Mouse (Mus musculus) thymus, postnatal 14 days (tissue): ENCODE data around the gene B3gnt5.
"Not testable (repeated sequence)": the region's sequence is repeated elsewhere in the genome, so short reads cannot be mapped to it uniquely, and the experiment has no call there.

Experiments
- DNase-seq: peaks from one replicate; pipeline ENCODE4 v3.0.0; 2021

Gene B3gnt5

DNA sequence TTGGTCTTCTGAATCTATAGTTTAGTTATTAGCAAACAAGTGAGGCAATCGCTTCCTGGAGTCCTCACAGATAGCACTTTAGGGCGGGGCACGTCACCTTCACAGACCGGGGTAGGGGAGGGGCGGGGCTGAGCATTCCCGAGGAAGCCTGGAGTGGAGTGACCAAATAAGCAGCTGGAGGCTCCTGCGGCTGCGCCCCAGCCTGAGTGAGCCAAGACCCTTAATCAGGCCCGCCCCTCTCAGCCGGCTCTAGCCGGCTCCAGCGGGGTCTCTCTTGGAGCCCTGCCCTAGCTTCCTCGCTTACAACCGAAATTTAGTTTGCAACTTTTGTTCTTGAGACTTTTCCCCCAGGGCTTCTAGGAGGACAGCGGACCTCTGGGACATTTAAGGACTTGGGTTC is at the start of gene B3gnt5:
Gene B3gnt5 (plus strand): TSS at position 135 of the 400 bp plus-strand sequence.
- peak; percentile 51 for DNase-seq

DNA sequence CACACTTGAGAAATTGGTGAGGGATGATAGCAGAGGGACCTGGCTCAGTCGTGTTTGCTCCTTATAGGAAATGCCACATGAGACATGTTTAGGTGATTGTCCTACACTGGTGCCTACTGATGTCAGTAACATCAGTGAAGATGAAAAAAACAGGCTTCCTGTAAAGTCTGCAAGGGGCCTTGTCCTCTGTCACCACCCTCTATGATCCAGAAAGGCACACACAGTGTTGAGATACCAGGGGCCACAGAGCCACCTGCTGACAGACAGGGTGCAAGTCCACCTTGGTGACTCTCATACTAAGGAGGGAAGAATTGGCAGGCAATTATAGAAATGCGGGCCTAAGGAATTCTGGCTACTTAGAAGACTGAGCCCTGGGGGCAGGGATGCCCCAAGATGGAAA is 39.0 kb upstream of the B3gnt5 start:
- DNase-seq, result no peak

DNA sequence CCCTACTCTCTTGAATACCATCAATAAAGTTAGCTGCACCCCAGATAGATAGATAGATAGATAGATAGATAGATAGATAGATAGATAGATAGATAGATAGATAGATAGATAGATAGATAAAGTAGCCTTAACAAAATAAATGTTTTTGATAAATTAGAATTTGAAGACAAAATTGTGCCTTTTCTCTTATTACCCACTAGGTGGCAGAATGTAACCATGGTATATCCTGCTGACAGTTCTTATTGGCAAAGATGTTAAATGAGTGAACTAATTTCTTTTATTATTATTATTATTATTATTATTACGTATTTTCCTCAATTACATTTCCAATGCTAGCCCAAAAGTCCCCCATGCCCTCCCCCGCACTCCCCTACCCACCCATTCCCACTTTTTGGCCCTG is 35.9 kb upstream of the B3gnt5 start:
- DNase-seq, result not testable (repeated sequence)

GRCm38 (mm10) chr16:19732896-19733295 is 27.1 kb upstream of the B3gnt5 start:
- no peak for DNase-seq

GRCm38 (mm10) chr16:19760505-19761496 is 793 bp downstream of the B3gnt5 start:
- peak; percentile 54 for DNase-seq

- no peak for DNase-seq
These were observed 1.7 kb downstream of the B3gnt5 start for GRCm38 (mm10) chr16:19761691-19762090.

GRCm38 (mm10) chr16:19766107-19766506 is 6.1 kb downstream of the B3gnt5 start:
- DNase-seq, result no peak

- no peak for DNase-seq
These were observed 8.0 kb downstream of the B3gnt5 start for GRCm38 (mm10) chr16:19768046-19768445.

DNA sequence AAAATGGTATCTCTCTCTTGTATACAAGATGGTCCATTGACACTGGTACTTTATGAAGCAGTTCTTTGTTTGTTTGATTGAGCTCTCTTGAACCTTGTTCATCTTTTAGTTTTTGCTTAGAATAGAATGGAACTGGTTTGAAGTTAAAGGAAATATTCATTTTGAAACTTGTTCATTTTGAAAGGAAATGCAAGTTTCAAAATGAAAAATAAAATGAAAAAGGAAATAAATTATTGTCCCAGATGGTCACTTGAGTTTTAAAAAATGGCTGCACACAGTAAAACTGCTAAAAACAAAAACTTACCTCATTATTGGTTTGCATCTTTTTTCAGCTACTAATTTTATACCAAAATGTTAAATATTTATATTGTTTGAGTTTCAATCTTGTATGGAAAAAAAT is 12.0 kb downstream of the B3gnt5 start:
- no peak for DNase-seq

GRCm38 (mm10) chr16:19786386-19787090 is 26.5 kb downstream of the B3gnt5 start:
- DNase-seq, result no peak

GRCm38 (mm10) chr16:19789914-19790313 is 29.9 kb downstream of the B3gnt5 start:
- no peak for DNase-seq

- no peak for DNase-seq
These were observed 58.8 kb downstream of the B3gnt5 start for GRCm38 (mm10) chr16:19818801-19819200.
